Mouse (Mus musculus): Measurements from ENCODE around the gene Adrm1. TPM values are rescaled to one million over a fixed set of nuclear protein-coding genes. Genes with fewer than 3 reads are reported as not detected.
"Not testable (repeated sequence)": the region's sequence is repeated elsewhere in the genome, so short reads cannot be mapped to it uniquely, and the experiment has no call there.

The Adrm1 gene
- 100 to 1,000 TPM; 111 to 112 TPM for total RNA-seq (2021)

DNA sequence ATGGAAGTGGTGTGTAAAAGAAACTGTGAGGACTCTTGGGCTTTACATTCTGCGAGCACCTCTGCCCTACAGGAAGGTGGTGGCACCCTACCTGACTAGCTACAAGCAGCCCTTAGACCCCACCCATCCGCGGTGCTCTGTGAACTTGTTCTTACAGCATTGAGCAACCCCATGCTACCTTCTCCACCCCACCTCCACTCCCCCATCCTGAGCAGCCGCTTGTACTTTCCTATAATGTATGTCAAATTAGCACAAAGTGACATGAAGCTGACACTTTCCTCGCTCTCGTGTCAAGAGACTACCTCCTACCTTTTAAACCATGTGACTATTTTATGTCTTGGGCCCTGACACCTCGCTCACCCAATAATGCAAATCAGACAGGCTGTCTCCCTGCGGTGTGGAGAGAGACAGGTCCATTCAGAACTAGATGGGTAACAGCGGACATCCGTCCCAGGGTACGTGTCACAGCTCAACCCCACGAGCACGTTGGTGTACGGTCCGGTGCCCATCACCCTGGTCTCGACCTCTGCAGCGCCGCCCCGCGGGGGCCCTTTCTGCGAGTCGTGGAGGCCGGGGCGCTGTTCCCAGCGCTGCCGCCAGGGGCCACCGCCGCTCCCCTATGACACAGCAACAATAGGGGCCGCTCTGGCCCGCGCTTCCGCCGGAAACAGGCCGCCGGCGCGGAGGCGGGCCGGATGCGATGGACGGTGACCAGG is at the start of gene Adrm1:
Gene Adrm1 (plus strand): TSS at position 680 of the 716 bp plus-strand sequence.
- intact Hi-C loops (cut with DNase I) = loop anchor here (2.0 kb wide), 1 partner anchor 80 kb away; no protein-coding TSS in a partner anchor

DNA sequence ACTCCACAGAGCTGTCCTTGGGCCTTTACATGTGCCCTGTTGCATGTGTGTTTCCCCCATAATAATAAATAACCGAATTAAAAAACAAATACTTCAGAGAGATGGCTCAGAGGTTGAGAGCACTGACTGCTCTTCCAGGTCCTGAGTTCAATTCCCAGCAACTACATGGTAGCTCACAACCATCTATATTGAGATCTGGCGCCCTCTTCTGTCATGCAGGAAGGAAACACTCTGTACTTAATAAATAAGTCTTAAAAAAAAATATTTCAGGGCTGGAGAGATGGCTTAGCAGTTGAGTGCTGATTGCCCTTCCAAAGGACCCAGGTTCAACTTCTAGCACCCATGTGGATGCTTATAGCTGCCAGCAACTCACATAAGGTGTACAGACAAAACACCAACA is 47.1 kb upstream of the Adrm1 start:
- no peak for DNase-seq (ENCODE audit: extremely low spot score in 1 of 2, low spot score in 2 of 2)
- intact Hi-C loops (cut with DNase I) = no loop called here

More for the DNA sequence above, at the start of gene Adrm1:
- DNase-seq (ENCODE audit: extremely low spot score in 1 of 2, low spot score in 2 of 2) = peak; percentile 95 to 98

DNA sequence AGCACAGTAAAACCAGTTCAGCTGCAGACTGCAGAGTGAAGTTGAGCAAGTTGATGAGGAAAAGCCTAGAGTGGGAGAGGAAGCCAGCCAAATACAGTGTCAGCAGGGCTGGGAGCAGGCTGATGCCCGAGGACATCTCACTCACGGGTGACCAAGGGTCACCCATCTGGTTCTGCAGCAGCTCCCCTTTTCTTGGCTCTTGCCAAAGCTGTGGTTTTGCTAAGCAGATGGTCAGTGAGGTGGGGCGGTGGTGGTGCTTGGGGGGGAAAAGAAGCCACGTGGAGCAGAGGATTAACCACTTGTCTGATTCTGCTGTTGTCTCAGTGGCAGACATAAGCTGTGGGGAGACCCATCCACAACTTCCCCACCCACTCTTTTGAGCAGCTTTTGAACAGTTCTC is 45.1 kb upstream of the Adrm1 start:
- intact Hi-C loops (cut with DNase I) = no loop called here
- DNase-seq (ENCODE audit: extremely low spot score in 1 of 2, low spot score in 2 of 2) = peak in 1 of 2 experiments; percentile 60

DNA sequence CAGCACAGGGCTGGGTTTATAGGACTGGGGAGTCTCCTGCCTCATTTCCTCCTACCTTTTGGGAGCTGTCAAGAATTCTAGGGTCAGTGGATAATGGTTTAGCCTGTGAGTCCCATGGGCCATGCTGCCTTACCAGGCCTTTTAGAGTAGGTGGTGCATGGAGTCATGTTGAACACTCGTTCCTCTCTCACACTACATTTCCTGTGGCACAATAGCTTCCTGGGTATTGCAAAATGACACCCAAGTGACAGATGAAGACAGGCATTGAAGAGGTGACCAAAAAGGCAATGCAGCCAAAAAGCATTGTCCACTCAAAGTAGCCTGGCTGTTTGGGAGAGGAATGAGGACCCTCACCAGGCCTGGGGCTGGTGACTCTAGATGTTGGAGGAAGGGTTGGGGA is 43.6 kb upstream of the Adrm1 start:
- DNase-seq (ENCODE audit: extremely low spot score in 1 of 2, low spot score in 2 of 2) = no peak
- intact Hi-C loops (cut with DNase I) = no loop called here

DNA sequence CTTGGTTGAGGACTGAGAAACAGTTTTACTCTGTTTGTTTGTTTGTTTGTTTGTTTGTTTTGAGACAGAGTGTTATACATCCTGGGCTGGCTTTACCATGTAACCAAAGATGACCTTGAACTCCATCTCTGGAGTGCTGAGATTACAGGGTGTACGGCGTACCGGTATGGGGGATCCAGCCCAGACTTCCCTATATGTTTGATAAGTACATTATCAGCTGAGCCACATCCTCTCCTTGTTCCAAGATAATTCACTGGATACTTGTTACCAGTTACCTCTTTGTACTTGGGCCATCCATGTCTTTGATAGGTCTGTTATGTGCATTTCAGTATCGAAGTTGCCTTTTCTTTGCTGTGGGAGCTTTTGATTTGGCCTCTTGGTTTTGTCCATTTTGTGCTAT is 38.1 kb upstream of the Adrm1 start:
- no peak for DNase-seq (ENCODE audit: extremely low spot score in 1 of 2, low spot score in 2 of 2)
- intact Hi-C loops (cut with DNase I) = no loop called here

DNA sequence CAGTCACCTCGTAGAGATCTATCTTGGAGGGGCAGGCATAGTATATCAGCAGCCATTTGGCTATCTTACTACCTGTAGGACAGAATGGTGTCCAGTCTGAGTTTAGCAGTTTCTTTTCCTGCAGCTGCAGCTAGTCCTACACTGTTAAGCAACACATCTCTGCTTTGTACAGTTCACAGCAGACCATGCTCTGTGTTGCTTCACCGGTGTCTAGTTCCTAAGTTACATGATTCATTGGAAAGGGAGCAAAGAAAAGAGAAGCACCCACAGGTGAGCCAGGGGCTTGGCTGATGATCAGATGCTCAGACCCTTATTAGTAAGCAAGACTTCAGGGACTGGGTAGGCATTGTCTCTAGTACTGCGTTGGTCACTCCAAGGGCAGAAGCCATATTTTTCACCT is 37.4 kb upstream of the Adrm1 start:
- intact Hi-C loops (cut with DNase I) = no loop called here
- no peak for DNase-seq (ENCODE audit: extremely low spot score in 1 of 2, low spot score in 2 of 2)

DNA sequence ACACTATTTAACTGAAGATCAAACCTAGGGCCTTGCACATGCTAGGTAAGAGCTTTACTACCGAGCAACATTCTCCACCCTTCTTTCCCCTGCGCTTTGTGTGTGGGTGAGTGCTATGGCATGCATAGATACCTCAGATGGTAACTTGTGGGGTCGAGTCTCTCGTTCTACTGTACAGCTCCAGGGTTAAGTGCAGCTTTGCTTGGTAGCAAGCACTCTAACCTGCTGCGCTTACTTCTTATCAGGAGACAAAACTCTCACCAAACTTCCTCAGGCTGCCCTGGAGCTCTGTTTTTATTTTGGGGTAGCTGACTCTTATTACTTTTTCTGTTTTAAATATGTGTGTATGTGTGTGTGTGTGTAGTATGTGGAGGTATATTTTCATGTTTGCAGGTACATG is 35.9 kb upstream of the Adrm1 start:
- intact Hi-C loops (cut with DNase I) = no loop called here

DNA sequence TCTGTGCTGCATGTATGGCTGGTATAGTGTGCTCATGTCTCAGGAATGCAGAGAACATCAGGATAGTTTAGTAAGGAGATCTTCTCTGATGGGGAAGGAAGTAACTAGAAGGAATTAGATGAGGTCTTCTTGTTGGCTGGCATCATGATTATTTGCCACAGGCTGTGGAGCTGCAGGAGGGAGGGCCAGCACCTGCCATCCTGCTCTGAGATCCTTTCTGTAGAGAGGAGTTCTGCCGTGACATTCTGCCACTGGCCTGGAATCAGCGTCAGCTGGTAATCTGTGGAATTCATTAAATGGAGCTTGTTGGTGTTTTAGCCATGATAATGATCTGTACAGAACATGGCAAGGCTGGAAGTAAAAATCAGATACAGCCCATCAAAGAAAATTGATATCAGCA is 25.2 kb upstream of the Adrm1 start:
- intact Hi-C loops (cut with DNase I) = no loop called here
- no peak for DNase-seq (ENCODE audit: extremely low spot score in 1 of 2, low spot score in 2 of 2)

More for the DNA sequence above, 35.9 kb upstream of the Adrm1 start:
- no peak for DNase-seq (ENCODE audit: extremely low spot score in 1 of 2, low spot score in 2 of 2)

DNA sequence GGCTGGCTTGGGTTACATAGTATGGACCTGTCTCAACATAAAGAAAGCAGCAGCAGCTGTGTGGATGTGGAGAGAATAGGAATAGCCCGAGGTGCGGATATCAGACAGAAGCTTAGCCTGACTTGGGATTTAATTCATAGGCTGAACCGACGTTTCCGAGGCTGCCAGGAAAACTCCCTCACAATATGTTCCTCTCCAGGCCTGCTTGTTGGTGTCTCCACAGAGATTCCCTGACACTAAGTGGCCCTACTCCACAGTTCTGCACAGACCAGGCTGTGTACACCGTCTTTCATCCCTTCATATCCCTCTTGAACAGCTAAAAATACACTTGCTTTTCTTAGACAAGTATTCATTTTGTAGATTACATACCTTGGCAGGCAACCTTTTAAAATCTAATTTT is 23.9 kb upstream of the Adrm1 start:
- peak in 1 of 2 experiments; percentile 29 for DNase-seq (ENCODE audit: extremely low spot score in 1 of 2, low spot score in 2 of 2)

DNA sequence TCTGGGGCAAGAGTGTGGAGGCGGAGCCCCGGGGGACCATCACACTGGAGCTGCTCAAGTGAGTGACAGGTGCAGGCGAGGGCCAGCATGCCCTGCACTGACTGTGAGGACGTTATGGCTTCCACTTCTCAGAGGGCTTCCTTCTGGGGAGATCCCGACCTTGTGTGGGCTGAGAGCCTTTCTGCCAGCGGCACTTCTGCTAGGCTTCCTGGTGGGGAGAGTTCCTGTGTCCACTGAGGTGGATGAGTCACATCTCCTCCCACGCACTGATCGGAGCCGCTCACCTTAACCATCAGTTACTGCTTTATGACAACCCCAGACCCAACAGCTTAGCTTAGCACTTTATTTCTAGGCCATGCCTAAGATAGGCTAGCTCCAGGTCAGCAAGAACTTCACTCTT is 22.7 kb upstream of the Adrm1 start:
- DNase-seq (ENCODE audit: extremely low spot score in 1 of 2, low spot score in 2 of 2) = no peak
- intact Hi-C loops (cut with DNase I) = no loop called here

More for the DNA sequence above, 23.9 kb upstream of the Adrm1 start:
- intact Hi-C loops (cut with DNase I) = no loop called here

DNA sequence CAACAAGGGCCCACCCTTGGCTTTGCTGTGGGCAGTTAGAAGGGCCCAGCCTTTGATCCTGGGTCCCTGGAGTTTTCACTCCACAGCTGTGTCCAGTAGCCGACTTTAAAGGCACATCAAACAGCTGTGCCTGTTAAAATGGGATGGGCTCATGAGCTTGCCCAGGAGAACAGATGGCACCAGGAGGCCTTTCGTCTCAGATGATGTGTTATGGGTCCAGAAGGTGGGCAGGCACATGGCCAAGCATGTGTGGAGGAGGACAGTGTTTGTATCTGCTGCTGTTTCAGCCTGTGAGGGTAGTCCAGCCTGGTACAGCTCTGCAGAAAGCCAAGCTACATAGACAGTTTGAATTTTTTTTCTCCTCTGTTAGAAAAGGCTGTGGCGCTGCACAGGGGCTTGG is 16.5 kb upstream of the Adrm1 start:
- DNase-seq (ENCODE audit: extremely low spot score in 1 of 2, low spot score in 2 of 2) = no peak
- intact Hi-C loops (cut with DNase I) = loop anchor here (10.0 kb wide), 1 partner anchor 80 kb away; the partner anchor contains the start of gene Mtg2

DNA sequence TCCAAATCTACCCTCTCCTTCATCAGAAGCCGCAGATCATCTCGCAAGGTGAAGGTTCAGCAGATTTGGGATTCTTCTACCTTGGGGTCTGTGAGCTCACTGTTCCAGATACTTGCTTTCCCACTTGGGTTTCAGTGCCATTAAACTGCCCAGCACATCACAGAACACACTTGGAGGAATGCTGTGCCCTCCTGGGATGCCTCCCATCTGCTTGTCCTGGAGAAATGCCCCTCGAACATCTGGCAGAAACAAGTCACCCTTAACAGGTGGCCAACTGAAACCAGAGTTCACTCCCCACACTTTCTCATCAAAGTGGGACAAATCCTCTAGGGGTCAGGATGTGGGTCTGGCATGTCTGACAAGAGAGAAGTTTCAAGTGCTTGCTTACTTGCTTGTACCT is 12.7 kb upstream of the Adrm1 start:
- DNase-seq (ENCODE audit: extremely low spot score in 1 of 2, low spot score in 2 of 2) = no peak
- intact Hi-C loops (cut with DNase I) = loop anchor here (10.0 kb wide), 1 partner anchor 84 kb away; the partner anchor contains the start of gene Mtg2

DNA sequence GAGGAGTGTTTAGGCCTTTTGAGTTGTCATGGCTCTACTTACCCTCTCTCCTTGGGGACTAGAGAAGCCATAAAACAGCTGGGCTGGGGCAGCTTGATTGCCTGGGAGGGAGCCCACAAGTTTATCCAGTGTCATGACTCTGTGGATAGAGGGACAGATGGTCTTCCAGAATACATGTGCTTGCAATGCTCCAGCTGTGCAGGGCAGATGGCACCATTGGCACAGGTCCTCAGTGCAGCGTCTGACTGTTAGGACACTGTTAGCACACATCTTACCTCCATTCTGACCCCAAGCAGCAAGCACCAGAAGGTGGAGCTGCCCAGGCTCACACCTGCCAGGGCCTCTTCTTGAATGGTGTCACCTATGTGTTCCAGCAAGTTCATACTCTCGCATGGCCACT is 5.4 kb upstream of the Adrm1 start:
- DNase-seq (ENCODE audit: extremely low spot score in 1 of 2, low spot score in 2 of 2) = no peak
- intact Hi-C loops (cut with DNase I) = no loop called here

DNA sequence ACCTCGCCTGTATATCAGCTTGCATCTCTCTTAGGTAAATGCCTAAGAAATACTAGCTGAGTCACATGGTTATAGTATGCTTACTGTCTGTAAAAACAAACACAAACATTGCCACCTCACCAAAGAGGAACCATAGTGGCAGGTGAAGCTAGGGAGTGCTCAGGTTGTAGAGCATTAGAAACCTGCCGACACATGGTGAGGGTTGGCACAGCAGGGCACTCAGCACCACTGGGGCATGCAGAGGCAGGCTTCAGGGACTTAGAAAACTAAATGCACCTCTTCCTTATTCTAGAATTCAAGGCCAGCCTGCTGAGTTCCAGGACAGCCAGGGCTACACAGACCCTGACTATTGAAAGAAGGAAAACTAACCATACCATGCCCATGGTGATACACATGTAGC is 4.4 kb upstream of the Adrm1 start:
- intact Hi-C loops (cut with DNase I) = no loop called here
- no peak for DNase-seq (ENCODE audit: extremely low spot score in 1 of 2, low spot score in 2 of 2)

DNA sequence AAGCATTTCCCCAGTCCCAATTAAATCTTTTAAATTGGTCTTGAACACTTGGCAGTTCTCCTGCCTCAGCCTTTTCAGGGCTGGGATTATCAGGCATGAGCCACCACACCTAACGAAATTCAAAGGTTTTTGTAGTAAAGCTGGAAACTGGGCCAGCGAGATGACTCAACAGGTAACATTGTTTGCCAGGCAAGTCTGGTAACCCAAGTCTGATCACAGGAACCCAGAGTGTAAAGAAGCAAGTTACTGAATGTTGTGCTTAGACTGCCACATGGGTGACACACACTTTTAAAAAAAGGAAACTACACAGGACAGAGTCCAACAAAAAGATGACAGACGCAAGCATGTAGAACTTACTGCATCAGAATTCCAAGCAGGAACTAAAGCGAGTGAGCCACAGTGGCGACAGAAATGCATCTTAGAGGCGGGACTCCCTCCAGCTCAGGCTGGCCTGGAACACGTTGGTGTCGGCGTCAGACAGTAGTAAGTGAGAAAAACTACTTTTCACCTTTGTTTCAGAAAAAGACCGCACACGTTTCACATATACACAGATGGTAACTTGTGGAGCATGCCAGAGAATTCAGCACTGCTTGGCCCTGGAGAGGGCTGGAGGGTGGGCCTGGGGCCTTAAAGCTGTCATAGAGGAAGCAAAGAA is 1.0 kb upstream of the Adrm1 start:
- no peak for DNase-seq (ENCODE audit: extremely low spot score in 1 of 2, low spot score in 2 of 2)
- intact Hi-C loops (cut with DNase I) = loop anchor here (2.0 kb wide), 1 partner anchor 81 kb away; no protein-coding TSS in a partner anchor

DNA sequence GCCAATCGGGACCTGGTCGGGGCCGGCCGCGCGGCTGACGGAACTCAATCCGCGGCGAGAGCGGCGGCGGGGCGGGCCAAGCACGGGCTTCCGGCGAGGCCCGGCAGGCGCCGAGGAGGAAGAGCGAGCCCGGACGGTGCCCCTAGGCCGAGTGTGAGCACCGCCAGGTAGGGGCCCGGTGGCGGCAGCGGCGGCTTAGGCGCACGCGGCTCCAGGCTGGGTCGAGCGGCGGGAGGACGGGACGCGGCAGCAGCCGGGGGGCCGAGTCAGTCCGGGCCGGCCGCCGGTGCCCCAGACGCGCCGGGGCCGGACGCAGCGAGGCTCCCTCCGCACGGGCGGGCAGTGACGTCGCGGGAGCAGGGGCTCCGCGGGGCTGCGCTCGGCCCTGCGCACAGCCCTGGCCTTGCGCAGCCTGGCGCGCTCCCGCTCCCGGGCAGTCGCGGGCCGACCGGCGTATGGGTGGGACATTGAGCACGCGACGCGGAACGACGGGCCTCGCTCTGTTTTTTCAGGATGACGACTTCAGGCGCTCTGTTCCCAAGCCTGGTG is 311 bp downstream of the Adrm1 start:
- intact Hi-C loops (cut with DNase I) = loop anchor here (2.0 kb wide), 1 partner anchor 79 kb away; no protein-coding TSS in a partner anchor
- peak in 1 of 2 experiments; percentile 79 for DNase-seq (ENCODE audit: extremely low spot score in 1 of 2, low spot score in 2 of 2)

DNA sequence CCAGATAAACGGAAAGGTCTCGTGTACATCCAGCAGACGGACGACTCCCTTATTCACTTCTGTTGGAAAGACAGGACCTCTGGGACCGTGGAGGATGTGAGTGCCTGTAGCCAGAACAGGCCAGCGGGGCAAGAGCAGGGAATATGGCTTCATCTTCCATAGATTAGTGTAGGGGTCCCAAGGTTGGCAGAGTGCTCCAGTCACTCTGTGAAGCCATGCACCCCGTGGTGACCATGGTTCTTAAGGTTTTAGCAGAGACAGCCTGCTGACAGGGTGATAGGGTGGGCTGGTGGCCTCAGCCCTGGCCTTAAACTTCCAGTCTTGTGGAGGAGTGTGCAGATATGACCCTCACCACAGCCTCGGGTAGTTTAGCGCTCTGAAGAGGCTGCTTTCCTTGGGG is 867 bp downstream of the Adrm1 start:
- intact Hi-C loops (cut with DNase I) = no loop called here
- DNase-seq (ENCODE audit: extremely low spot score in 1 of 2, low spot score in 2 of 2) = no peak

DNA sequence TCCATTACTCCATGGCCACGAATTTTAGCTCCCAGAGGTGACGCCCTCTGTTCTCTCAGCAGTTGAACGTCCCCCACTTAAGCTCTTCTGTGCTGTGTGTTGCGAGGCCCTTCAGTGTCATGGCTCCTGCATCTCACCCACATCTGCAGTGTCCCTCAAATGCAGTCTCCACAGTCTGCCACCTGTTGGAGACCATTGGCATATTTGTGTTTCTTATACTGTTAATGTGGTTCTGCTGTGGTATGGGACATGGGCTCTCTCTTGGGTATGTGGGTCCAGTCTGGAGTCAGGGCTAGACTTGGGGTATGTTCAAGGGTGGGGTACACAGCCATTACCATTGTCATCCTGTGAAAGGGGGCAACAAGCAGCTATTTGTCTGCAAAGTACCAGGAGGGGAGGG is 1.9 kb downstream of the Adrm1 start:
- no peak for DNase-seq (ENCODE audit: extremely low spot score in 1 of 2, low spot score in 2 of 2)
- intact Hi-C loops (cut with DNase I) = no loop called here

DNA sequence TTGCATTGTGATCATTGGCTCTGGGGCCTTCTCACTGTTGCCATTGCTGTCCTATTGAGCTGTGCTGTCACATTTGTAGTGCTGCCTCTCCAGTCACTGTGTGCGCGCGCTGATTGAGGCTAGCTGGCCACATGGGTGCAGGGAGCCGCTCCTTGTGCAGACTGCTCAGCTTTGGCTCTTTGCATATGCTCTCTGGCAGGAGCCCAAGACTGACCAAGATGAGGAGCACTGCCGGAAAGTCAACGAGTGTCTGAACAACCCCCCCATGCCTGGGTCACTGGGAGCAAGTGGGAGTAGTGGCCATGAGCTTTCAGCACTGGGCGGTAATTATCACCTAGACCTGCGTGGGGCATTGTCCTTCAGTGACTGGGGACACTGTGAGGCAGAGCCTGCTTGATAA is 2.4 kb downstream of the Adrm1 start:
- intact Hi-C loops (cut with DNase I); DNase-seq (ENCODE audit: extremely low spot score in 1 of 2, low spot score in 2 of 2): not testable (repeated sequence)

DNA sequence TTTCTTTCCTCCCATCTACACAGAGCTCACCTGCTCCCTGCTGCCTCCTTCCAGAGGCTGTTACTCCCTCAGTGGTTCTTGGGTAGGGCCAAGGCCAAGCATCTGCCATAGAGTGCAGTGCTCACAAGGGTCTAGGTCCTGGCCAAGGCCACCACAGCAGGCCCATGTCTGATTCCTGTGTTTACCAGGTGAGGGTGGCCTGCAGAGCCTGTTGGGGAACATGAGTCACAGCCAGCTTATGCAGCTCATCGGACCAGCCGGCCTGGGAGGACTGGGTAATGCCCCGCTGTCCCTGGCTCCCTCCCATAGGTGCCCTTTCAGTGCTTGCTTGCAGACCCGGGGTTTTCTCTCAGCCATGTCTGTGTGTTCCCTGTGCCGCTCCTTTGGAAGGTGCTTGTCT is 2.8 kb downstream of the Adrm1 start:
- intact Hi-C loops (cut with DNase I) = no loop called here
- no peak for DNase-seq (ENCODE audit: extremely low spot score in 1 of 2, low spot score in 2 of 2)
